Mouse (Mus musculus) adrenal gland, postnatal 36 days (tissue): ENCODE measurements around the gene Hist1h2af. TPM values are rescaled to one million over a fixed set of nuclear protein-coding genes. Genes with fewer than 3 reads are reported as not detected.
"Not testable (repeated sequence)": the region's sequence is repeated elsewhere in the genome, so short reads cannot be mapped to it uniquely, and the experiment has no call there.

Experiments
- DNase-seq, 2 experiments: peaks; one replicate each; pipeline ENCODE4 v3.0.0; 2021; ENCODE audit warnings: mixed read lengths in 1 of 2
- total RNA-seq, 2 experiments: library from RNA; stranded (reverse); gene quantifications; 2 replicates each; pipeline ENCODE4 v1.2.3; 2021

Gene Hist1h2af
- total RNA-seq, 2 experiments from 2014 or later: 49.7 to 55.2 TPM

DNA sequence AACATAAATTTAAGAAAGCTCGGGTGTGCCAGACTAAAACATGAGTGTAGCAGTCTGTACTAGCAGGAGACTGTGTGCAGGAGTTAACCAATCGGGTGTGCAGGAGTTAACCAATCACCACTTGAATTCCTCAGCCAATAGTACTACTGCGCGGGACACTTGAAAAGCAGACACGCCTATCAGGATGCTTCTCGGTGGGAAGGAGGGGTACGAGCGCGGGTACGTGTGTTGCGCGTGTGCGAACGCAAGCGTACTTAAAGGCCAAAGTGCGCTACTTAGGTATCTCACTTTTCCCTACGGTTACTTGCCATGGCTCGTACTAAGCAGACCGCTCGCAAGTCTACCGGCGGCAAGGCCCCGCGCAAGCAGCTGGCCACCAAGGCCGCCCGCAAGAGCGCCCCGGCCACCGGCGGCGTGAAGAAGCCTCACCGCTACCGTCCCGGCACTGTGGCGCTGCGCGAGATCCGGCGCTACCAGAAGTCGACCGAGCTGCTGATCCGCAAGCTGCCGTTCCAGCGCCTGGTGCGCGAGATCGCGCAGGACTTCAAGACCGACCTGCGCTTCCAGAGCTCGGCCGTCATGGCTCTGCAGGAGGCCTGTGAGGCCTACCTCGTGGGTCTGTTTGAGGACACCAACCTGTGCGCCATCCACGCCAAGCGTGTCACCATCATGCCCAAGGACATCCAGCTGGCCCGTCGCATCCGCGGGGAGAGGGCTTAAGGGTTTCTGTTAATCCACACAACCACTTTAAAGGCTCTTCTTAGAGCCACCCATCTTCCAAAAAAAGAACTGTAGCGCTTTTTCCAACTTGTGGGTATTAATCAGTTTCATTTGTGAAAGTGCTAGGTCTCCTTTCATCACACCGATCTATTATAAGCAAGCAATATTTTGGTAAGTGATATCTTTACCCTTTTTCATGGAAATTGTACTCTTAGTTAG, 1.7 kb downstream of the Hist1h2af start, which contains the start of gene Hist1h3g:
TSS of gene Hist1h3g (plus strand) at position 286 of the 939 bp plus-strand sequence.
- DNase-seq: peak; percentile 85 to 88

DNA sequence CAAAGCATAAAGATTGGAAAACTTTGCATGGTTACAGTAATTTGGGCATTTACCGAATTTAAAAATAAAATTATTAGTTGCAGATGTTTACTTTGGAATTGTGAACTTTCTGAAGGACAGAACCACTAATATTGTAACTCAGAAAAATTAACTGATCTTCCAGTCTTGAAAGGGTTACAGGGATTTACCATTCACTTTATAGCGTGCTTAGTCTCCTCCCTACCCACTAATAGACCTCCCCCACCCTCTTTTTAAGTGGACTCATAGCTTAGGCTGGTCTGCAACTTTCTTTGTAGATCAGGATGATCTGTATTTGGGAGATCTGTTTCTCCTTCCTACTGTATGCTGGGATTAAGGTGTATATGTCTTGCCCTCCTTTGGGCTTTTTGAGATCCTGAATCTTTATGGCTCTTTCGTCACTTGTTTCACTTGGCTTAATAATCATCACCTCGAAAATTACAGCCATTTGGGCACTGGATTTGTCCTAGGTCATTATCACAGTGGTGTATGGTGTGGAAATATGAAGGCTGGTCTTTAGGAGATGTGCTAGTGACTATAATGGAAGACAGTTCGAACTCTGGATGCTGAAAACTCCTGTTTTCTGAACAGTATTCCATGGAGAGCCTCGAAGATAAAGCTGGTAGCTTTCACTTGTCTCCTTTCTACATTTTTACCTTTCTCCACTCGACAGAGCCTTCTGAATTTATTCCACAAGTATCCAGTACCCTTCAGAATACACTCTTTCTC, 2.5 kb downstream of the Hist1h2af start:
- no peak for DNase-seq

GRCm38 (mm10) chr13:23537006-23537710, 3.5 kb downstream of the Hist1h2af start:
- DNase-seq: no peak

- no peak for DNase-seq
Observed at GRCm38 (mm10) chr13:23538249-23538648, 4.5 kb downstream of the Hist1h2af start.

DNA sequence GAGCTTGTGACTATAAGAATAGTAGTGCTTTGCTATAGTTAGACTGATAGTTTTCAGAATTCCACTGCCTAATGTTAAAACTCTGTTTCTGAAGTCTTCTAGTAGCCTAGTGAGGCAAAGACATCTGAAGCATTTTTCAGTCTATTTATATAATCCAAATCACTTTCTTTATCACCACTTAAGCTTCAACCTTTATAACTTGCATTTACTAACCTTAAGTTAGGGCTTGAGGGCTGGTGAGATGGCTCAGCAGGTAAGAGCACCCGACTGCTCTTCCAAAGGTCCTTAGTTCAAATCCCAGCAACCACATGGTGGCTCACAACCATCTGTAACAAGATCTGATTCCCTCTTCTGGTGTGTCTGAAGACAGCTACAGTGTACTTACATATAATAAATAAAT, 6.1 kb downstream of the Hist1h2af start:
- not testable (repeated sequence) for DNase-seq

GRCm38 (mm10) chr13:23541497-23541896, 7.8 kb downstream of the Hist1h2af start:
- DNase-seq: no peak

DNA sequence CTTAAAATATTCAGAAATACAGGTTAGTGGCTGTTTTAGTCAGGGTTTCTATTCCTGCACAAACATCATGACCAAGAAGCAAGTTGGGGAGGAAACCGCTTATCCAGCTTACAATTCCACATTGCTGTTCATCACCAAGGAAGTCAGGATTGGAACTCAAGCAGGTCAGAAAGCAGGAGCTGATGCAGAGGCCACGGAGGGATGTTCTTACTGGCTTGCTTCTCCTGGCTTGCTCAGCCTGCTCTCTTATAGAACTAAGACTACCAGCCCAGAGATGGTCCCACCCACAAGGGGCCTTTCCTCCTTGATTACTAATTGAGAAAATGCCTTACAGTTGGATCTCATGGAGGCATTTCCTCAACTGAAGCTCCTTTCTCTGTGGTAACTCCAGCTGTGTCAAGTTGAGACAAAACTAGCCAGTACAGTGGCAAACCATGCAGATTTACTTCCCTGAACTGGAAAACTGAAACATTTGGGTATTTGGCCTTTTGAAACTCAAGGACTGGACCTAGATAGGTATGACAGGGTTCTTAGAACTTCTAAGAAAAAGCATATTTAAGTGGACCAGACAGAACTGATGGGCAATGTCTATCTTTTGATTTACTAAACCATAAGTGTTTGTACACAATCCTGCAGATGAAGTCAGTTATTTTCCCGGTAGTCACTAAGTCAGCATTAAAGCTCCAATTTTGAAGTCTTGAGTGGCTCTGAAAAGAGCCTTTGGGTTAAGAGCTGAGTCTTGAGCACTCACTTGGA, 8.7 kb downstream of the Hist1h2af start:
- DNase-seq: not testable (repeated sequence)

- peak; percentile 59 to 71 for DNase-seq
Observed at GRCm38 (mm10) chr13:23542999-23543607, 9.4 kb downstream of the Hist1h2af start, which contains the start of gene Hist1h2bh. TSS of gene Hist1h2bh (minus strand) at chr13:23543392.

GRCm38 (mm10) chr13:23543965-23544786, 10.5 kb downstream of the Hist1h2af start, which contains the start of gene Hist1h3f:
TSS of gene Hist1h3f (plus strand) at chr13:23544052.
- peak; percentile 66 to 70 for DNase-seq

GRCm38 (mm10) chr13:23544787-23545120, 11.0 kb downstream of the Hist1h2af start:
- peak in 1 of 2 experiments; percentile 19 for DNase-seq

DNA sequence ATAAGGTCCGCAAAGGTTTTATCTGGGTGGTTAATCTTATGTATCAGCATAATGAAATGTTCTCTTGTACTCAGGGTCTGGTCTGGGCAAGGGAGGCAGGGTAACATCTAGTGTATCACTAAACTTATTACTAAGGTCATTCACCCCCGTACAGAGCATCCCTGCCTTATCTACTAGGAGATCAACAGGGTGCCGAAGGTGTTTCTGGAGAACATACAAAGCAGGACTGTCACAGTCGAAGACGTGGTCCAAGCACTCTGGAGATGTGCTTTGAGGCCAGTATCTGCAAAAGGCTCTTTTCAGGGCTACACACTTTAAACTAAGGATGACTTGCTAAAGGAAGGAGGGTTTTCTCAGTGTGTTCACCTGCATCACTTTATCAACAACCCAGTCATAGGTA, 13.0 kb downstream of the Hist1h2af start:
- no peak for DNase-seq

- DNase-seq: no peak
Observed at GRCm38 (mm10) chr13:23550761-23551145, 17.0 kb downstream of the Hist1h2af start.

DNA sequence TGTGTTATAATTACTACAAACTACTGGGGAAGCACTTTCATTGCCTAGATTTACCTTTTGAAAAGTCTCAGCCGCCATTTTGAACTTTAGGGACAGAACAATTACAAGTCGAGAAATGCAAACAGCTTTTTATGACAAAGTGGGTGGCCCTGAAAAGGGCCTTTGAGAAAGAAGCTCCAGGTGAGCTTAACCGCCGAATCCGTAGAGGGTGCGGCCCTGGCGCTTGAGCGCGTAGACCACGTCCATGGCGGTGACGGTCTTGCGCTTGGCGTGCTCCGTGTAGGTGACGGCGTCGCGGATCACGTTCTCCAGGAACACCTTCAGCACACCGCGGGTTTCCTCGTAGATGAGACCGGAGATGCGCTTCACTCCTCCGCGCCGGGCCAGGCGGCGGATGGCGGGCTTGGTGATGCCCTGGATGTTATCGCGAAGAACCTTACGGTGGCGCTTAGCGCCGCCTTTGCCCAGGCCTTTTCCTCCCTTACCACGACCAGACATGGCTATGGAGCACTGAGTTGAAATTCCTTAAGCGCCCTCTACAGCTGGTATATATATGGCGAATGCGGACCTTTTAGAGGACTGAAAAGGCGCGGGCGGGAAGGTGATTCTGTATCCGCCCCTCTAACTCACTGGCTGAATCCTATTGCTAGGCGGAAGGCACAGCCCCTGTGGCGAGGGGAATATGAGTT, 17.6 kb downstream of the Hist1h2af start, which contains the start of gene Hist1h4f:
TSS of gene Hist1h4f (minus strand) at position 503 of the 689 bp plus-strand sequence.
- peak; percentile 84 to 86 for DNase-seq

GRCm38 (mm10) chr13:23551931-23552914, 18.5 kb downstream of the Hist1h2af start:
- no peak for DNase-seq

GRCm38 (mm10) chr13:23552962-23553361, 19.3 kb downstream of the Hist1h2af start, which contains the start of gene Hist1h1d:
TSS of gene Hist1h1d (plus strand) at chr13:23553262.
- no peak for DNase-seq

GRCm38 (mm10) chr13:23554393-23554792, 20.7 kb downstream of the Hist1h2af start:
- DNase-seq: no peak

DNA sequence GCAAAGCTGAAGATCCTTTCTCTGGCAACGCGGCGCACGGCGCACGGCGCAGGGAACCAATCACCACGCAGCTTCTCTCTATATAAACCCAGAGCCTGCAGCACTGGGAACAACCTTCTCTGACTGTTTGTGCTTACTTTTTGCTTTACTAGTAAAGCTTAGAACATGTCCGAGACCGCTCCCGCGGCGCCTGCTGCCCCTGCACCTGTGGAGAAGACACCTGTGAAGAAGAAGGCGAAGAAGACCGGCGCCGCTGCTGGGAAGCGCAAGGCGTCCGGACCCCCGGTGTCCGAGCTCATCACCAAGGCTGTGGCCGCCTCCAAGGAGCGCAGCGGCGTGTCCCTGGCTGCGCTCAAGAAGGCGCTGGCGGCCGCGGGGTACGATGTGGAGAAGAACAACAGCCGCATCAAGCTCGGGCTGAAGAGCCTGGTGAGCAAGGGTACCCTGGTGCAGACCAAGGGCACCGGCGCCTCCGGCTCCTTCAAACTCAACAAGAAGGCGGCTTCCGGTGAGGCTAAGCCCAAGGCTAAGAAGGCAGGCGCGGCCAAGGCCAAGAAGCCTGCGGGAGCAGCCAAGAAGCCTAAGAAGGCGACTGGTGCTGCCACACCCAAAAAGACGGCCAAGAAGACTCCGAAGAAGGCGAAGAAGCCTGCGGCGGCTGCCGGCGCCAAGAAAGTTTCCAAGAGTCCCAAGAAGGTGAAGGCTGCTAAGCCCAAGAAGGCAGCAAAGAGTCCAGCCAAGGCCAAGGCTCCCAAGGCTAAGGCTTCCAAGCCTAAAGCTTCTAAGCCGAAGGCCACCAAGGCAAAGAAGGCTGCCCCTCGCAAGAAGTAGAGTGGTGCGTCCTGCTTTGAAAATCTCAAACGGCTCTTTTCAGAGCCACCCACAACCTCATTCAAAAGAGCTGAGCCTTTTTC, 21.5 kb downstream of the Hist1h2af start:
- DNase-seq: peak; percentile 80 to 81
